Mouse (Mus musculus) forebrain, embryonic 13.5 days (tissue): ENCODE results near the gene 4933405L10Rik. TPM values are rescaled to one million over a fixed set of nuclear protein-coding genes. Genes with fewer than 3 reads are reported as not detected.

ENCODE experiments used
- polyA plus RNA-seq: library from polyadenylated mRNA; unstranded; fragments of >200 nt; fragmentation: Nextera tagmentation; extraction: Ambion mirVana; gene quantifications from 2 replicates; pipeline ENCODE4 v1.2.1, GENCODE M21; 2015

4933405L10Rik gene
- polyA plus RNA-seq, 1 experiment from 2014 or later, result not detected

Other genes starting within 250 kb of the 4933405L10Rik start
- gene Tppp3, start 236.1 kb upstream of the 4933405L10Rik start, polyA plus RNA-seq, result 34.6 and 40.4 TPM in 2 replicates
- gene Zdhhc1, start 210.8 kb upstream of the 4933405L10Rik start, polyA plus RNA-seq, result 20.6 and 24.8 TPM in 2 replicates
- gene Hsd11b2, start 188.9 kb upstream of the 4933405L10Rik start, polyA plus RNA-seq, result 3.9 and 6.1 TPM in 2 replicates
- 136 and 152 TPM in 2 replicates for gene Atp6v0d1, start 141.6 kb upstream of the 4933405L10Rik start, polyA plus RNA-seq
- 17.6 and 20.6 TPM in 2 replicates for gene Ripor1, start 102.4 kb upstream of the 4933405L10Rik start, polyA plus RNA-seq
- 165 and 173 TPM in 2 replicates for gene Ctcf, start 71.1 kb upstream of the 4933405L10Rik start, polyA plus RNA-seq
- 0.62 and 0.88 TPM in 2 replicates for gene Agrp, start 70.3 kb upstream of the 4933405L10Rik start, polyA plus RNA-seq
- 5.9 and 6.4 TPM in 2 replicates for gene Carmil2, start 21.4 kb upstream of the 4933405L10Rik start, polyA plus RNA-seq
- gene Acd, start 6.6 kb upstream of the 4933405L10Rik start, polyA plus RNA-seq, result 98.3 and 99.2 TPM in 2 replicates
- gene Pard6a, start 6.5 kb upstream of the 4933405L10Rik start, polyA plus RNA-seq, result 42.1 and 43.6 TPM in 2 replicates
- 27.4 and 29.5 TPM in 2 replicates for gene Enkd1, start 555 bp downstream of the 4933405L10Rik start, polyA plus RNA-seq
- gene Gfod2, start 51.0 kb downstream of the 4933405L10Rik start, polyA plus RNA-seq, result 64.7 and 65.7 TPM in 2 replicates
- 14.2 and 14.7 TPM in 2 replicates for gene Ranbp10, start 119.7 kb downstream of the 4933405L10Rik start, polyA plus RNA-seq
- 0.43 and 1.00 TPM in 2 replicates for gene Tsnaxip1, start 120.1 kb downstream of the 4933405L10Rik start, polyA plus RNA-seq
- 68.8 and 71.4 TPM in 2 replicates for gene Cenpt, start 145.6 kb downstream of the 4933405L10Rik start, polyA plus RNA-seq
- 65.9 and 68.3 TPM in 2 replicates for gene Thap11, start 147.5 kb downstream of the 4933405L10Rik start, polyA plus RNA-seq
- 254 and 295 TPM in 2 replicates for gene Nutf2, start 152.9 kb downstream of the 4933405L10Rik start, polyA plus RNA-seq
- 46.4 and 56.9 TPM in 2 replicates for gene Edc4, start 173.2 kb downstream of the 4933405L10Rik start, polyA plus RNA-seq
- gene Nrn1l, start 185.9 kb downstream of the 4933405L10Rik start, polyA plus RNA-seq, result 0.50 and 0.84 TPM in 2 replicates
- gene Pskh1, start 192.8 kb downstream of the 4933405L10Rik start, polyA plus RNA-seq, result 12.8 and 14.4 TPM in 2 replicates
- 1.9 TPM in 2 replicates for gene Ctrl, start 226.2 kb downstream of the 4933405L10Rik start, polyA plus RNA-seq
- 29.0 and 29.1 TPM in 2 replicates for gene Psmb10, start 230.8 kb downstream of the 4933405L10Rik start, polyA plus RNA-seq
- 0.61 and 0.69 TPM in 2 replicates for gene Lcat, start 235.7 kb downstream of the 4933405L10Rik start, polyA plus RNA-seq